Mouse (Mus musculus) embryonic facial prominence, embryonic 10.5 days (tissue): ENCODE results near the gene Rassf3. TPM values are rescaled to one million over a fixed set of nuclear protein-coding genes. Genes with fewer than 3 reads are reported as not detected.

Experiments
- DNase-seq: peaks from one replicate; pipeline ENCODE4 v3.0.0-alpha.2; 2017; ENCODE audit warnings: low spot score
- H3K27ac ChIP-seq: fragments of 300-500 bp; sonication (generic); replicated peaks from 2 replicates; pipeline ENCODE4 v1.5.1; 2016; ENCODE audit warnings: mild to moderate bottlenecking
- H3K27me3 ChIP-seq: fragments of 300-500 bp; sonication (generic); replicated peaks from 2 replicates; pipeline ENCODE4 v1.6.1; 2016; ENCODE audit warnings: low read depth, mild to moderate bottlenecking; ENCODE audit not compliant: poor library complexity, severe bottlenecking
- H3K36me3 ChIP-seq: fragments of 300-500 bp; sonication (generic); replicated peaks from 2 replicates; pipeline ENCODE4 v1.6.1; 2016; ENCODE audit warnings: mild to moderate bottlenecking, moderate library complexity
- H3K4me1 ChIP-seq: fragments of 300-500 bp; sonication (generic); 2 replicates; pipeline ENCODE4 v1.6.1; 2016
- H3K4me3 ChIP-seq: fragments of 300-500 bp; sonication (generic); 2 replicates; pipeline ENCODE4 v1.5.1; 2016; ENCODE audit warnings: mild to moderate bottlenecking, moderate library complexity
- H3K9me3 ChIP-seq: fragments of 300-500 bp; sonication (generic); 2 replicates; pipeline ENCODE4 v1.6.1; 2016; ENCODE audit warnings: mild to moderate bottlenecking
- WGBS: fragments of 180-500 bp; shearing (Covaris S2); methylation state at CpG from one replicate; pipeline ENCODE4 v1.1.7; 2016; 5-methylcytosine and 5-hydroxymethylcytosine counted together
- polyA plus RNA-seq: library from polyadenylated mRNA; unstranded; fragments of >200 nt; fragmentation: Nextera tagmentation; extraction: Ambion mirVana; gene quantifications from 2 replicates; pipeline ENCODE4 v1.2.1, GENCODE M21; 2016

The Rassf3 gene
- polyA plus RNA-seq = 15.8 and 19.4 TPM in 2 replicates

GRCm38 (mm10) chr10:121476190-121476967 is at the start of gene Rassf3:
Rassf3 (minus strand) TSS chr10:121476347.
- Histone ChIP-seq H3K36me3 (no peaks in the 10 kb centered on the region), H3K9me3 (no peaks in the 10 kb centered on the region), H3K27me3 (0 out of 2 replicates have a peak, but pooled peaks cover 10% of the 10 kb centered on the region), H3K4me3 (peak within 1 kb of the TSS; percentile 89), H3K27ac (peak within 1 kb of the TSS; percentile 94), H3K4me1 (peaks cover 63% of the 10 kb centered on the region)
- peak; percentile 100 for DNase-seq
- under 1% methylated on average over 61 of the region's 62 CpGs for WGBS

- Histone ChIP-seq H3K4me1 (peaks cover 23% of the 10 kb centered on the region), H3K27me3 (no peaks in the 10 kb centered on the region), H3K27ac (peak overlapping the region; percentile 57), H3K36me3 (no peaks in the 10 kb centered on the region), H3K9me3 (no peaks in the 10 kb centered on the region), H3K4me3 (0 out of 2 replicates have a peak overlapping the region, but pooled peaks have one; percentile 3)
- 34% methylated on average over 12 of the region's 12 CpGs for WGBS
- peak; percentile 27 for DNase-seq
Observed at GRCm38 (mm10) chr10:121520923-121521585, 44.9 kb upstream of the Rassf3 start.

GRCm38 (mm10) chr10:121519710-121520109 is 43.6 kb upstream of the Rassf3 start:
- 29% methylated on average over 2 of the region's 2 CpGs for WGBS
- Histone ChIP-seq H3K36me3 (no peaks in the 10 kb centered on the region), H3K4me3 (no peak overlapping the region), H3K4me1 (peaks cover 30% of the 10 kb centered on the region), H3K9me3 (no peaks in the 10 kb centered on the region), H3K27ac (no peak overlapping the region), H3K27me3 (no peaks in the 10 kb centered on the region)
- peak; percentile 24 for DNase-seq

- Histone ChIP-seq H3K27ac (no peak overlapping the region; the same call in 1 of the 2 replicates), H3K36me3 (no peaks in the 10 kb centered on the region), H3K27me3 (no peaks in the 10 kb centered on the region), H3K4me3 (no peak overlapping the region), H3K4me1 (peaks cover 25% of the 10 kb centered on the region), H3K9me3 (no peaks in the 10 kb centered on the region)
- 31% methylated on average over 18 of the region's 18 CpGs for WGBS
- DNase-seq = peak; percentile 88
Observed at GRCm38 (mm10) chr10:121516008-121516600, 40.0 kb upstream of the Rassf3 start.

- peak; percentile 82 for DNase-seq
- peaks cover 55% of the 10 kb centered on the region for H3K4me1 ChIP-seq
- peak overlapping the region; percentile 71 for H3K27ac ChIP-seq
- 17% methylated on average over 24 of the region's 24 CpGs for WGBS
- no peaks in the 10 kb centered on the region for H3K9me3 ChIP-seq
- peak overlapping the region; percentile 28 for H3K4me3 ChIP-seq
- H3K27me3 ChIP-seq = no peaks in the 10 kb centered on the region
- no peaks in the 10 kb centered on the region for H3K36me3 ChIP-seq
Observed at GRCm38 (mm10) chr10:121509751-121510643, 33.9 kb upstream of the Rassf3 start.

GRCm38 (mm10) chr10:121507755-121508544 is 31.8 kb upstream of the Rassf3 start:
- WGBS = 89% methylated on average over 16 of the region's 16 CpGs
- Histone ChIP-seq H3K9me3 (no peaks in the 10 kb centered on the region), H3K4me3 (no peak overlapping the region), H3K36me3 (no peaks in the 10 kb centered on the region), H3K27ac (peak overlapping the region; percentile 22), H3K27me3 (no peaks in the 10 kb centered on the region), H3K4me1 (peaks cover 58% of the 10 kb centered on the region)
- no peak for DNase-seq

GRCm38 (mm10) chr10:121506731-121507583 is 30.8 kb upstream of the Rassf3 start:
- H3K4me1 ChIP-seq = peaks cover 58% of the 10 kb centered on the region
- no peaks in the 10 kb centered on the region for H3K36me3 ChIP-seq
- DNase-seq = peak; percentile 77
- no peaks in the 10 kb centered on the region for H3K9me3 ChIP-seq
- peak overlapping the region; percentile 82 for H3K27ac ChIP-seq
- peak overlapping the region; percentile 26 for H3K4me3 ChIP-seq
- no peaks in the 10 kb centered on the region for H3K27me3 ChIP-seq
- 35% methylated on average over 29 of the region's 29 CpGs for WGBS

GRCm38 (mm10) chr10:121505929-121506328 is 29.8 kb upstream of the Rassf3 start:
- no peaks in the 10 kb centered on the region for H3K9me3 ChIP-seq
- H3K4me1 ChIP-seq = peaks cover 60% of the 10 kb centered on the region
- H3K27ac ChIP-seq = peak overlapping the region; percentile 82
- no peak for DNase-seq
- H3K36me3 ChIP-seq = no peaks in the 10 kb centered on the region
- WGBS = 43% methylated on average over 7 of the region's 7 CpGs
- H3K27me3 ChIP-seq = no peaks in the 10 kb centered on the region
- H3K4me3 ChIP-seq = peak overlapping the region; percentile 56

- Histone ChIP-seq H3K4me3 (peak overlapping the region; percentile 56), H3K4me1 (peaks cover 58% of the 10 kb centered on the region), H3K27me3 (no peaks in the 10 kb centered on the region), H3K9me3 (no peaks in the 10 kb centered on the region), H3K27ac (peak overlapping the region; percentile 82), H3K36me3 (no peaks in the 10 kb centered on the region)
- 25% methylated on average over 35 of the region's 35 CpGs for WGBS
- DNase-seq = peak; percentile 80
Observed at GRCm38 (mm10) chr10:121504973-121505911, 29.1 kb upstream of the Rassf3 start.

- H3K4me3 ChIP-seq = no peak overlapping the region
- DNase-seq = no peak
- peaks cover 52% of the 10 kb centered on the region for H3K4me1 ChIP-seq
- no peaks in the 10 kb centered on the region for H3K27me3 ChIP-seq
- no peak overlapping the region for H3K27ac ChIP-seq
- no peaks in the 10 kb centered on the region for H3K9me3 ChIP-seq
- no peaks in the 10 kb centered on the region for H3K36me3 ChIP-seq
- WGBS = 79% methylated on average over 5 of the region's 5 CpGs
Observed at GRCm38 (mm10) chr10:121501160-121501559, 25.0 kb upstream of the Rassf3 start.
